Mouse (Mus musculus): ENCODE results near the gene Gzmm. TPM values are rescaled to one million over a fixed set of nuclear protein-coding genes. Genes with fewer than 3 reads are reported as not detected.
A peak's percentile ranks its signal among the peaks of the same experiment; 100 is the strongest.
"Not testable (repeated sequence)": the region's sequence is repeated elsewhere in the genome, so short reads cannot be mapped to it uniquely, and the experiment has no call there.

The Gzmm gene
- polyA plus RNA-seq, 1 experiment: 0.71 TPM

DNA sequence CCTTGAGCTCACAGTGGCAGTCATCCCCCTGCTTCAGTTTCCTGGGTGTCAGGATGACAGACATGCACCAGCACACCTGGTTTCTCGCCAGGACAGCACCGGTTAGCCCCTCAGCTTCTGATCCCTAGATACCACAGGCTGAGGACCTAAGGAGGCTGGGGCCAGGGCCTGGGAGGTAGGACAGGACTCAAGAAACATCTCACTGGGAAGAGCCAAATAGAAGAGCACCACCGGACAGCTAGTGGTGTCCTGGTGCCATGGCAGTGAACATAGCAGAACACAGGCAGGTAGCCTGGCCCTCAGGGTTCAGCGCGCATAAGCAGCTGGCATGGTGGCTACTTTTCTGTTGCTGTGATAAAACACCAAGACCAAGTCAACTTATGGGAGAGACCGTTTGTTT is 9.6 kb downstream of the Gzmm start:
- Histone ChIP-seq H3K4me3 (no peak overlapping the region), H3K79me2 (ENCODE audit: control insufficient read depth, insufficient read depth) (no peaks in the 10 kb centered on the region), H3ac (ENCODE audit: control insufficient read depth, insufficient read length) (no peak overlapping the region), H3K36me3 (ENCODE audit: control insufficient read depth, insufficient read depth) (no peaks in the 10 kb centered on the region), H3K4me2 (ENCODE audit: low read depth) (no peak overlapping the region), H3K27me3 (ENCODE audit: control insufficient read depth, insufficient read depth, insufficient read length) (no peaks in the 10 kb centered on the region)
- TF ChIP-seq REST (IDR thresholded peaks at IDR 0.05; ENCODE audit: insufficient read depth, insufficient read length) (no peak), TCF12 (IDR thresholded peaks at IDR 0.05; ENCODE audit: insufficient read depth, poor library complexity, severe bottlenecking) (no peak), MYOD1 (IDR thresholded peaks at IDR 0.05; ENCODE audit: control insufficient read depth in 1 of 3, insufficient read length in 2 of 3, low read depth in 2 of 3) (no peak), CEBPB (IDR thresholded peaks at IDR 0.05; ENCODE audit: insufficient read depth, poor library complexity, severe bottlenecking) (no peak), USF1 (IDR thresholded peaks at IDR 0.05; ENCODE audit: low read depth) (no peak), POLR2AphosphoS2 (IDR thresholded peaks at IDR 0.05; ENCODE audit: insufficient read length, low read depth) (no peak), MYOG (IDR thresholded peaks at IDR 0.05; ENCODE audit: control insufficient read depth in 1 of 3, insufficient read depth in 1 of 3, insufficient read length in 2 of 3, low read depth in 2 of 3) (no peak)

DNA sequence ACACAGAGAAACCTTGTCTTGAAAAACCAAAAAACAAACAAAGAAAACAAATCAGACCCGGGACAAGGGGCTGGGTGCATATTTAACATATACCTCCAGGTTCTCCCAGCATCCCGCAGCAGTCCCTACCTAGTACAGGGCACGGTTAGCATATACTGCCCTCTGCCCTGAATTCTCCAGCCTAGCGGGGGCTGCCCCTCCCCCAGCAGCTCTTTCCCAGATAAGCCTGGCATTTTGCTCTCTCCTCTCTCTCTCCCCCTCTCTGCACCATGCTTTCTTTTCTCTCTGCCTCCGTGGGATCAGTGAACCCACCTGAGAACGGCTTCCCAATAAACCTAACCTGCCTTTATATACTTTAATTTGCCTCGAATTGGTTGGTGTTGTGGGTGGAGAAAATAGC is 11.9 kb downstream of the Gzmm start:
- Histone ChIP-seq H3K27me3 (ENCODE audit: control insufficient read depth, insufficient read depth, insufficient read length) (no peaks in the 10 kb centered on the region), H3ac (ENCODE audit: control insufficient read depth, insufficient read length) (no peak overlapping the region), H3K36me3 (ENCODE audit: control insufficient read depth, insufficient read depth) (no peaks in the 10 kb centered on the region), H3K79me2 (ENCODE audit: control insufficient read depth, insufficient read depth) (peaks cover 13% of the 10 kb centered on the region), H3K4me3 (no peak overlapping the region), H3K4me2 (ENCODE audit: low read depth) (peak overlapping the region; percentile 50)
- no peak for TF ChIP-seq MAX (IDR thresholded peaks at IDR 0.05; ENCODE audit: low read depth)

DNA sequence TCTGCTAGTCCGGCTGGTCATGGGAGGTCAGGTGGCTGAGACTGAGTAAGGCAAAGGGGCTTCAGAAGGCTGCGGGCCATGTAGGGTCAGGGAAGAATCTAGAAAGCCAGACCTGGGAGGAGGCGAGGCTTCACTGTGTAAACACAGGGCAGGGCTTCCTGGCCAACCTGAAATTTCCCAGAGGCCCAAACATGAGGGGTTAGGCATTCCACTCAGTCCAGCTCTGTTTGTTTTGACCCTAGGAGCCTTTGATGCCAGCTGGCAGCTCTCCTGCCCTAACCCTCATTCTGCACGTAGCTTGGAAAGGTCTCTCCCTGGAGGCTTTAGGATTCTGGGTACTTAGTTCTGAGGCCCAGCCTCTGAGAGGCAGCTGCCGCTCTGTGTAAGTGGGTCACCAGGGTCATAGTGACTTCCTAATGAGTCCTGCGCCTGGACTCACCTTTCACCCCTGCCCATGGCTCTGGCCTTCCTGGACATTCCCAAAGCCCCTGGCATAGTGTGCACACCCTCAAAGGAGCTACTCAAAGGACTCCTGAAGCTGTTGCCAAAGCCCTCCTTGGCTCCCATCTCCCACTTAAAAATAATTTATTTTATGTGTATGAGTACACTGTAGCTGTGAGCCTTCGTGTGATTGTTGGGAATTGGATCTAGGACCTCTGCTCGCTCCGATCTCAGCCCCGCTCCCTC is 12.8 kb downstream of the Gzmm start:
- Histone ChIP-seq H3K4me2 (ENCODE audit: low read depth) (peak overlapping the region; percentile 50), H3K4me3 (no peak overlapping the region), H3K36me3 (ENCODE audit: control insufficient read depth, insufficient read depth) (no peaks in the 10 kb centered on the region), H3ac (ENCODE audit: control insufficient read depth, insufficient read length) (no peak overlapping the region), H3K27me3 (ENCODE audit: control insufficient read depth, insufficient read depth, insufficient read length) (no peaks in the 10 kb centered on the region), H3K79me2 (ENCODE audit: control insufficient read depth, insufficient read depth) (peaks cover 23% of the 10 kb centered on the region)
- TF ChIP-seq E2F4 (IDR thresholded peaks at IDR 0.05; ENCODE audit: insufficient read depth) (no peak), REST (IDR thresholded peaks at IDR 0.05; ENCODE audit: insufficient read depth, insufficient read length) (no peak), MYOD1 (IDR thresholded peaks at IDR 0.05; ENCODE audit: control insufficient read depth in 1 of 3, insufficient read length in 2 of 3, low read depth in 2 of 3) (no peak), MYOG (IDR thresholded peaks at IDR 0.05; ENCODE audit: control insufficient read depth in 1 of 3, insufficient read depth in 1 of 3, insufficient read length in 2 of 3, low read depth in 2 of 3) (no peak), POLR2AphosphoS2 (IDR thresholded peaks at IDR 0.05; ENCODE audit: insufficient read length, low read depth) (no peak), MAX (IDR thresholded peaks at IDR 0.05; ENCODE audit: low read depth) (no peak), TCF12 (IDR thresholded peaks at IDR 0.05; ENCODE audit: insufficient read depth, poor library complexity, severe bottlenecking) (no peak), USF1 (IDR thresholded peaks at IDR 0.05; ENCODE audit: low read depth) (no peak), TCF3 (IDR thresholded peaks at IDR 0.05; ENCODE audit: insufficient read length, low read depth) (no peak), CEBPB (IDR thresholded peaks at IDR 0.05; ENCODE audit: insufficient read depth, poor library complexity, severe bottlenecking) (no peak), SRF (IDR thresholded peaks at IDR 0.05; ENCODE audit: control insufficient read depth, insufficient read length, low read depth) (no peak), POLR2A (IDR thresholded peaks at IDR 0.05; ENCODE audit: insufficient read length, low read depth) (no peak)

DNA sequence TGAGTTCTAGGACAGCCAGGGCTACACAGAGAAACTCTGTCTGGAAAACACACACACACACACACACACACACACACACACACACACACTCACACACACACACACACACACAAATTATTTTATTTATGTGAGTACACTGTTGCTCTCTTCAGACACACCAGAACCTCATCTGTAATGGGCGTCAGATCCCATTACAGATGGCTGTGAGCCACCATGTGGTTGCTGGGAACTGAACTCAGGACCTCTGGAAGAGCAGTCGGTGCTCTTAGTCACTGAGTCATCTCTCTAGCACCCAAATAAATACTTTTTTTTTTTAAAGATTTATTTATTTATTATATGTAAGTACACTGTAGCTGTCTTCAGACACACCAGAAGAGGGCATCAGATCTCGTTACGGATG is 14.2 kb downstream of the Gzmm start:
- not testable (repeated sequence) for H3K4me3 ChIP-seq; H3K36me3 ChIP-seq (ENCODE audit: control insufficient read depth, insufficient read depth); H3K27me3 ChIP-seq (ENCODE audit: control insufficient read depth, insufficient read depth, insufficient read length); H3ac ChIP-seq (ENCODE audit: control insufficient read depth, insufficient read length); H3K4me2 ChIP-seq (ENCODE audit: low read depth)
- peaks cover 36% of the 10 kb centered on the region for H3K79me2 ChIP-seq (ENCODE audit: control insufficient read depth, insufficient read depth)

DNA sequence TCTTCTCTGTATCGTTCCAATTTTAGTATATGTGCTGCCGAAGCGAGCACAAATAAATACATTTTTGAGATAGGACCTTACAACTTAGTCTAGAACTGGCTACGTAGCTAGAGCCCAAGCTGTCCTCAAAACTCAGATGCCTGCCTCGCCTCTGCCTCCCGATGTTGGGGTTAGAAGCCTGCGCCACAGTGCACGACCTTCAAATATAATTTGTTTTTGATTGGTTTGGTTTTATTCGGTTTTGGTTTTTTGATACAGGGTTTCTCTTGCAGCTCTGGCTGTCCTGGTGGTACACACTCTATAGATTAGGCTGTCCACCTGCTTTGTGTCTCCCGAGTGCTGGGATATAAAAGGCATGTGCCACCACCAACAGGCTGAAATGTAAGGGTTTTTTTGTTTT is 14.7 kb downstream of the Gzmm start:
- peak overlapping the region; percentile 81 for H3K4me2 ChIP-seq (ENCODE audit: low read depth)
- H3ac ChIP-seq (ENCODE audit: control insufficient read depth, insufficient read length): no peak overlapping the region
- H3K36me3 ChIP-seq (ENCODE audit: control insufficient read depth, insufficient read depth): no peaks in the 10 kb centered on the region
- H3K27me3 ChIP-seq (ENCODE audit: control insufficient read depth, insufficient read depth, insufficient read length): no peaks in the 10 kb centered on the region
- TF ChIP-seq MAX (IDR thresholded peaks at IDR 0.05; ENCODE audit: low read depth): no peak
- no peak for TF ChIP-seq MYOD1 (IDR thresholded peaks at IDR 0.05; ENCODE audit: control insufficient read depth in 1 of 3, insufficient read length in 2 of 3, low read depth in 2 of 3)
- H3K4me3 ChIP-seq: peak overlapping the region; percentile 93
- H3K79me2 ChIP-seq (ENCODE audit: control insufficient read depth, insufficient read depth): peaks cover 42% of the 10 kb centered on the region

Measured in myocyte (in vitro differentiated cells).